Mouse (Mus musculus): ENCODE data around the gene Ubtf. TPM values are rescaled to one million over a fixed set of nuclear protein-coding genes. Genes with fewer than 3 reads are reported as not detected.
"Not testable (repeated sequence)": the region's sequence is repeated elsewhere in the genome, so short reads cannot be mapped to it uniquely, and the experiment has no call there.

Gene Ubtf
- polyA plus RNA-seq, 1 experiment from 2014 or later = 98.7 TPM

GRCm38 (mm10) chr11:102288027-102288804, 31.3 kb downstream of the Ubtf start:
- no peak overlapping the region for H3K9ac ChIP-seq
- H3K27ac ChIP-seq = no peak overlapping the region
- H3K4me1 ChIP-seq = peaks cover 17% of the 10 kb centered on the region
- no peaks in the 10 kb centered on the region for H3K9me3 ChIP-seq
- no peak overlapping the region for H3K4me2 ChIP-seq (replicated peaks)
- no peak overlapping the region for H3K4me3 ChIP-seq
- H3K36me3 ChIP-seq = peaks cover 55% of the 10 kb centered on the region
- no peak for ATAC-seq (ENCODE audit: low FRiP score, low read depth)
- no peaks in the 10 kb centered on the region for H3K27me3 ChIP-seq (replicated peaks)
- WGBS = 87% methylated on average over 8 of the region's 8 CpGs

GRCm38 (mm10) chr11:102287485-102287884, 32.1 kb downstream of the Ubtf start:
- H3K9me3 ChIP-seq = no peaks in the 10 kb centered on the region
- no peak overlapping the region for H3K4me3 ChIP-seq
- peaks cover 17% of the 10 kb centered on the region for H3K4me1 ChIP-seq
- H3K9ac ChIP-seq = no peak overlapping the region
- H3K27ac ChIP-seq = no peak overlapping the region
- 91% methylated on average over 8 of the region's 8 CpGs for WGBS
- no peak for ATAC-seq (ENCODE audit: low FRiP score, low read depth)
- H3K4me2 ChIP-seq (replicated peaks) = no peak overlapping the region
- peaks cover 48% of the 10 kb centered on the region for H3K36me3 ChIP-seq
- H3K27me3 ChIP-seq (replicated peaks) = no peaks in the 10 kb centered on the region

GRCm38 (mm10) chr11:102285095-102285834, 34.3 kb downstream of the Ubtf start:
- WGBS = 5% methylated on average over 31 of the region's 31 CpGs

GRCm38 (mm10) chr11:102284501-102285094, 34.9 kb downstream of the Ubtf start, which contains the start of gene Tmub2:
Gene Tmub2, plus strand, starts transcription at chr11:102284931.
- Histone ChIP-seq H3K4me2 (replicated peaks) (peak within 1 kb of the TSS; percentile 79), H3K9ac (peak within 1 kb of the TSS; percentile 83), H3K27ac (no peak within 1 kb of the TSS), H3K9me3 (no peaks in the 10 kb centered on the region), H3K4me1 (peaks cover 15% of the 10 kb centered on the region), H3K27me3 (replicated peaks) (no peaks in the 10 kb centered on the region), H3K36me3 (peaks cover 20% of the 10 kb centered on the region), H3K4me3 (peak within 1 kb of the TSS; percentile 80)
- WGBS = under 1% methylated on average over 32 of the region's 32 CpGs
- ATAC-seq (ENCODE audit: low FRiP score, low read depth) = peak; percentile 88

More at GRCm38 (mm10) chr11:102285095-102285834, 34.3 kb downstream of the Ubtf start:
- Histone ChIP-seq H3K4me1 (peaks cover 17% of the 10 kb centered on the region), H3K9ac (peak overlapping the region; percentile 83), H3K36me3 (peaks cover 25% of the 10 kb centered on the region), H3K4me3 (peak overlapping the region; percentile 80), H3K27me3 (replicated peaks) (no peaks in the 10 kb centered on the region), H3K9me3 (no peaks in the 10 kb centered on the region), H3K4me2 (replicated peaks) (peak overlapping the region; percentile 79), H3K27ac (no peak overlapping the region)
- peak; percentile 78 for ATAC-seq (ENCODE audit: low FRiP score, low read depth)

- Histone ChIP-seq H3K9ac (no peak overlapping the region), H3K36me3 (peaks cover 16% of the 10 kb centered on the region), H3K27me3 (replicated peaks) (no peaks in the 10 kb centered on the region), H3K4me2 (replicated peaks) (peak overlapping the region; percentile 79), H3K27ac (no peak overlapping the region), H3K4me3 (no peak overlapping the region), H3K9me3 (no peaks in the 10 kb centered on the region), H3K4me1 (peaks cover 13% of the 10 kb centered on the region)
- no peak for ATAC-seq (ENCODE audit: low FRiP score, low read depth)
- WGBS = 88% methylated on average over 6 of the region's 6 CpGs
These were observed 35.6 kb downstream of the Ubtf start for GRCm38 (mm10) chr11:102283922-102284321.

GRCm38 (mm10) chr11:102280267-102280666, 39.3 kb downstream of the Ubtf start:
- H3K4me3 ChIP-seq; H3K9me3 ChIP-seq; H3K27ac ChIP-seq; H3K27me3 ChIP-seq (replicated peaks); H3K4me1 ChIP-seq; H3K36me3 ChIP-seq; H3K9ac ChIP-seq; ATAC-seq (ENCODE audit: low FRiP score, low read depth); H3K4me2 ChIP-seq (replicated peaks): not testable (repeated sequence)
- WGBS = 74% methylated on average over 6 of the region's 6 CpGs

- H3K4me1 ChIP-seq = peaks cover 9% of the 10 kb centered on the region
- H3K27ac ChIP-seq = no peak overlapping the region
- no peaks in the 10 kb centered on the region for H3K36me3 ChIP-seq
- no peak overlapping the region for H3K4me2 ChIP-seq (replicated peaks)
- ATAC-seq (ENCODE audit: low FRiP score, low read depth) = no peak
- peaks cover 5% of the 10 kb centered on the region for H3K27me3 ChIP-seq (replicated peaks)
- H3K9ac ChIP-seq = no peak overlapping the region
- 95% methylated on average over 3 of the region's 3 CpGs for WGBS
- H3K9me3 ChIP-seq = no peaks in the 10 kb centered on the region
- no peak overlapping the region for H3K4me3 ChIP-seq
These were observed 39.9 kb downstream of the Ubtf start for GRCm38 (mm10) chr11:102279595-102279994.

- 68% methylated on average over 8 of the region's 12 CpGs for WGBS
- no peak overlapping the region for H3K4me3 ChIP-seq
- peaks cover 9% of the 10 kb centered on the region for H3K4me1 ChIP-seq
- H3K27ac ChIP-seq = no peak overlapping the region
- H3K9me3 ChIP-seq = no peaks in the 10 kb centered on the region
- H3K36me3 ChIP-seq = no peaks in the 10 kb centered on the region
- H3K9ac ChIP-seq = no peak overlapping the region
- no peak overlapping the region for H3K4me2 ChIP-seq (replicated peaks)
- H3K27me3 ChIP-seq (replicated peaks) = peaks cover 5% of the 10 kb centered on the region
- no peak for ATAC-seq (ENCODE audit: low FRiP score, low read depth)
These were observed 41.8 kb downstream of the Ubtf start for GRCm38 (mm10) chr11:102277754-102278153.

- peaks cover 5% of the 10 kb centered on the region for H3K27me3 ChIP-seq (replicated peaks)
- H3K36me3 ChIP-seq = no peaks in the 10 kb centered on the region
- peak; percentile 37; the same call in 1 of the 2 replicates for ATAC-seq (ENCODE audit: low FRiP score, low read depth)
- WGBS = 2% methylated on average over 33 of the region's 33 CpGs
- no peaks in the 10 kb centered on the region for H3K9me3 ChIP-seq
- peak overlapping the region; percentile 33 for H3K4me3 ChIP-seq
- peak overlapping the region; percentile 79 for H3K4me2 ChIP-seq (replicated peaks)
- H3K27ac ChIP-seq = no peak overlapping the region
- H3K4me1 ChIP-seq = peaks cover 9% of the 10 kb centered on the region
- H3K9ac ChIP-seq = peak overlapping the region; percentile 43
These were observed 43.1 kb downstream of the Ubtf start for GRCm38 (mm10) chr11:102276411-102276915.

- Histone ChIP-seq H3K9me3 (no peaks in the 10 kb centered on the region), H3K4me2 (replicated peaks) (no peak within 1 kb of the TSS), H3K4me1 (peaks cover 4% of the 10 kb centered on the region; the same call in 1 of the 2 replicates), H3K36me3 (peaks cover 3% of the 10 kb centered on the region; the same call in 1 of the 2 replicates), H3K27ac (no peak within 1 kb of the TSS), H3K9ac (no peak within 1 kb of the TSS), H3K27me3 (replicated peaks) (no peaks in the 10 kb centered on the region), H3K4me3 (no peak within 1 kb of the TSS)
- WGBS = 84% methylated on average over 12 of the region's 12 CpGs
- no peak for ATAC-seq (ENCODE audit: low FRiP score, low read depth)
These were observed 50.9 kb downstream of the Ubtf start, which contains the start of gene Asb16 for GRCm38 (mm10) chr11:102268520-102269244. Gene Asb16, plus strand, starts transcription at chr11:102268743.

GRCm38 (mm10) chr11:102267480-102267879, 52.1 kb downstream of the Ubtf start:
- Histone ChIP-seq H3K4me2 (replicated peaks) (0 out of 2 replicates have a peak overlapping the region, but pooled peaks have one; percentile 17), H3K27me3 (replicated peaks) (no peaks in the 10 kb centered on the region), H3K36me3 (peaks cover 3% of the 10 kb centered on the region; the same call in 1 of the 2 replicates), H3K4me3 (no peak overlapping the region), H3K9ac (no peak overlapping the region), H3K9me3 (no peaks in the 10 kb centered on the region), H3K27ac (no peak overlapping the region), H3K4me1 (peaks cover 4% of the 10 kb centered on the region; the same call in 1 of the 2 replicates)
- WGBS = 8% methylated on average over 11 of the region's 11 CpGs
- 0 out of 2 replicates have a peak, but pooled peaks have one; percentile 56 for ATAC-seq (ENCODE audit: low FRiP score, low read depth)

Data from neural tube, embryonic 12.5 days (tissue).